Mouse (Mus musculus) liver, embryonic 12.5 days (tissue): ENCODE measurements around the gene Pzp. TPM values are rescaled to one million over a fixed set of nuclear protein-coding genes. Genes with fewer than 3 reads are reported as not detected.

Experiments
- ATAC-seq: fragments of 200-750 bp; cut with Nextera tagmentation; 2 replicates; pipeline ENCODE4 v1.8.0; 2017; ENCODE audit warnings: moderate number of reproducible peaks, mild to moderate bottlenecking, moderate library complexity
- H3K27ac ChIP-seq: fragments of 300-500 bp; sonication (generic); 2 replicates; pipeline ENCODE4 v1.5.1; 2016; ENCODE audit warnings: mild to moderate bottlenecking
- H3K27me3 ChIP-seq: fragments of 300-500 bp; sonication (generic); replicated peaks from 2 replicates; pipeline ENCODE4 v1.6.1; 2016; ENCODE audit warnings: mild to moderate bottlenecking, moderate library complexity
- H3K36me3 ChIP-seq: fragments of 300-500 bp; sonication (generic); 2 replicates; pipeline ENCODE4 v1.6.1; 2016; ENCODE audit warnings: mild to moderate bottlenecking, moderate library complexity
- H3K4me1 ChIP-seq: fragments of 300-500 bp; sonication (generic); 2 replicates; pipeline ENCODE4 v1.6.1; 2016
- H3K4me2 ChIP-seq: fragments of 300-500 bp; sonication (generic); 2 replicates; pipeline ENCODE4 v1.6.1; 2016; ENCODE audit warnings: mild to moderate bottlenecking, moderate library complexity
- H3K4me3 ChIP-seq: fragments of 300-500 bp; sonication (generic); 2 replicates; pipeline ENCODE4 v1.5.1; 2016; ENCODE audit warnings: mild to moderate bottlenecking, moderate library complexity
- H3K9ac ChIP-seq: fragments of 300-500 bp; sonication (generic); 2 replicates; pipeline ENCODE4 v1.6.1; 2016; ENCODE audit warnings: mild to moderate bottlenecking, moderate library complexity
- H3K9me3 ChIP-seq: fragments of 300-500 bp; sonication (generic); replicated peaks from 2 replicates; pipeline ENCODE4 v1.6.1; 2016; ENCODE audit warnings: mild to moderate bottlenecking, moderate library complexity
- WGBS: fragments of 180-500 bp; shearing (Covaris S2); methylation state at CpG from one replicate; pipeline ENCODE4 v1.1.7; 2016; ENCODE audit not compliant: insufficient replicate concordance; 5-methylcytosine and 5-hydroxymethylcytosine counted together
- polyA plus RNA-seq: library from polyadenylated mRNA; unstranded; fragments of >200 nt; fragmentation: Nextera tagmentation; extraction: Ambion mirVana; gene quantifications from 2 replicates; pipeline ENCODE4 v1.2.1, GENCODE M21; 2016

Pzp gene
- polyA plus RNA-seq, 1 experiment from 2014 or later: 38.6 TPM

GRCm38 (mm10) chr6:128474112-128474511 lies 52.4 kb downstream of the Pzp start:
- Histone ChIP-seq H3K36me3 (no peaks in the 10 kb centered on the region), H3K27me3 (no peaks in the 10 kb centered on the region), H3K27ac (no peak overlapping the region), H3K4me1 (peaks cover 4% of the 10 kb centered on the region; the same call in 1 of the 2 replicates), H3K9ac (no peak overlapping the region), H3K4me2 (no peak overlapping the region), H3K4me3 (no peak overlapping the region), H3K9me3 (no peaks in the 10 kb centered on the region)
- no peak for ATAC-seq
- WGBS: 66% methylated on average over 6 of the region's 6 CpGs

DNA sequence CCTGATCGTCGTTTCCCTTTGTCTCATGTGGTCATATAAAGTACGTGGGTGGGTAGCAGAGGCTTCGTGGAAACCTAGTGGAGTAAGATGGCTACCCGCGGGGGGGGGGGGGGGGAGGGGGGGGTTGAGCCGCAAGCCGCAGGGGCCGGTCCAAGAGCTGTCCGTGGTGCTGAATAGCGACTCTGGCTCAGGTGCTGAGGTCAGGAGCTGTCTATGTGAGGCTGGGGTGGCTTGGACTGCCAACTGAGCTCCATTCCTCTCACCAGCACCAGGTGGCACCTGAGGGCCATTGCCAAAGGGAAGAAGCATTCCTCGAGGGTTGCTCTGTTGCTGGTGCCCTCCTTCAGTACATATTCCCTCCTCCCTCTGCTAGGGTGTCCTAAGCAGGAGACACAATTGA lies 57.1 kb downstream of the Pzp start:
- WGBS: 8% methylated on average over 9 of the region's 12 CpGs
- no peak for ATAC-seq

DNA sequence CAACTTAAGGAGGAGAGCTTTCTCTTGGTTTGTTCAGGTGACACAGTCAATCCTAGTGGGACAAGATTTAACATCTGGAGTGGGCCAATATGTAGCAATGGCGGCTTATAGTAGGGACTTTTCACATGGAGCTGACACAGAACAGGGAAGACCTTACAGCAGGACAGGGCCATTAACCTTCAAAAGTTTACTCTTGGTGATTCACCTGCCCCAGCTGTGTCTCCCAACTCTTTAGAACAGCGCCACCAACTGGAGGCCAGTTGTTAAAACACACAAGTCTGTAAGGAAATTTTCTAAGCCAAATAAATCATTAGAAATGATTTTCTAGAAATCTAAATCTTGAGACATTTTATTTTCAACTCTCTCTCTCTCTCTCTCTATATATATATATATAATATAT lies 59.2 kb downstream of the Pzp start:
- Histone ChIP-seq H3K27me3 (no peaks in the 10 kb centered on the region), H3K27ac (no peak overlapping the region), H3K4me3 (no peak overlapping the region), H3K4me2 (no peak overlapping the region), H3K4me1 (peaks cover 31% of the 10 kb centered on the region), H3K36me3 (no peaks in the 10 kb centered on the region), H3K9ac (no peak overlapping the region), H3K9me3 (no peaks in the 10 kb centered on the region)
- ATAC-seq: no peak
- WGBS: 37% methylated on average over 2 of the region's 2 CpGs

More for the DNA sequence above, 57.1 kb downstream of the Pzp start:
- H3K9me3 ChIP-seq: no peaks in the 10 kb centered on the region
- no peak overlapping the region; the same call in 1 of the 2 replicates for H3K9ac ChIP-seq
- H3K36me3 ChIP-seq: no peaks in the 10 kb centered on the region
- peaks cover 31% of the 10 kb centered on the region for H3K4me1 ChIP-seq
- no peak overlapping the region for H3K4me3 ChIP-seq
- H3K27me3 ChIP-seq: no peaks in the 10 kb centered on the region
- H3K27ac ChIP-seq: no peak overlapping the region
- peak overlapping the region; percentile 33 for H3K4me2 ChIP-seq

GRCm38 (mm10) chr6:128466563-128466962 lies 60.0 kb downstream of the Pzp start:
- Histone ChIP-seq H3K9ac (no peak overlapping the region), H3K36me3 (no peaks in the 10 kb centered on the region), H3K4me2 (peak overlapping the region; percentile 24), H3K27ac (no peak overlapping the region), H3K9me3 (no peaks in the 10 kb centered on the region), H3K4me1 (peaks cover 31% of the 10 kb centered on the region), H3K27me3 (no peaks in the 10 kb centered on the region), H3K4me3 (no peak overlapping the region)
- ATAC-seq: peak; percentile 81
- 29% methylated on average over 3 of the region's 3 CpGs for WGBS

GRCm38 (mm10) chr6:128466043-128466442 lies 60.5 kb downstream of the Pzp start:
- Histone ChIP-seq H3K36me3 (no peaks in the 10 kb centered on the region), H3K4me2 (peak overlapping the region; percentile 24), H3K4me3 (no peak overlapping the region), H3K27ac (no peak overlapping the region), H3K9me3 (no peaks in the 10 kb centered on the region), H3K27me3 (no peaks in the 10 kb centered on the region), H3K4me1 (peaks cover 31% of the 10 kb centered on the region), H3K9ac (no peak overlapping the region)
- 61% methylated on average over 7 of the region's 7 CpGs for WGBS
- peak; percentile 31; the same call in 1 of the 2 replicates for ATAC-seq

DNA sequence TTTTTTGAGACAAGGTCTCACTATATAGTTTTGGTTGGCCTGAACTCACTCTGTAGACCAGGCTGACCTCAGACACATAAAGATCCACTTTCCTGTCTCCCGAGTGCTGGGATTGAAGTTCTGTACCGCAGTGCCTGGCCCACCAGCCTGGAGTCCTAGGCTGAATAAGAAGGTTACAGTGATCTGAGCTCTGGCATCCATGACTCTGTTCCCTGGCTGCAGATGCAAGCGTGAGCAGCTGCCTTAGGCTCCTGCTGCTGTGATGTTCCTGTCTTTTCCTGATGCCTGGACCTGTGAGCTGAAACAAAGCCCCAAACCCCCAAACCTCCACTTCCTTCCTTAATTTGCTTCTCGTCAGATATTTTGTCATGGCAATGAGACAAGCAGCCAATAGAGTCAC lies 61.5 kb downstream of the Pzp start:
- Histone ChIP-seq H3K9ac (no peak overlapping the region), H3K27ac (no peak overlapping the region), H3K4me3 (no peak overlapping the region), H3K4me1 (peaks cover 31% of the 10 kb centered on the region), H3K27me3 (no peaks in the 10 kb centered on the region), H3K36me3 (no peaks in the 10 kb centered on the region), H3K9me3 (no peaks in the 10 kb centered on the region), H3K4me2 (no peak overlapping the region)
- no peak for ATAC-seq
- 61% methylated on average over 4 of the region's 4 CpGs for WGBS

DNA sequence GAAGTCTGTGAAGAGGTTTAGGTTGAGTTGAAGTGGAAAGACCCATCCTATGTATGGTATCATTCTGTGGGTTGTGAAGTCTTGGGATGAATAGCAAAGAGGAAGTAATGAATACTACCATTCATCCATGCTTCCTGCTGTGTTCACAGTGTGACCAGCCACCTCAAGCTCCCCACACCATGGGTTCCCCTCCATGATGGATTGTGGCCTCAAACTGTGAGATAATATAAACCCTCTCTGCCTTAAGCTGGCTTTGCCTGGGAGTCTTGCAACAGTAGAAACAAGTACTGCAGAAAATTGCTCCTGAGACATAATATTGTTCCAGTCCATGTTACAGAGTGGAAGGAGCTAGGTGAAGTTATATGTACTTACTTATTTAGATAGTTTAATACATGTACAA lies 64.9 kb downstream of the Pzp start:
- no peak for ATAC-seq
- H3K36me3 ChIP-seq: no peaks in the 10 kb centered on the region

GRCm38 (mm10) chr6:128460729-128461503 lies 65.6 kb downstream of the Pzp start:
- Histone ChIP-seq H3K4me2 (no peak overlapping the region), H3K4me3 (no peak overlapping the region), H3K4me1 (peaks cover 7% of the 10 kb centered on the region), H3K27ac (no peak overlapping the region), H3K9ac (no peak overlapping the region), H3K9me3 (no peaks in the 10 kb centered on the region), H3K36me3 (no peaks in the 10 kb centered on the region), H3K27me3 (no peaks in the 10 kb centered on the region)
- no peak for ATAC-seq
- WGBS: 69% methylated on average over 14 of the region's 14 CpGs

More for the DNA sequence above, 64.9 kb downstream of the Pzp start:
- Histone ChIP-seq H3K4me3 (no peak overlapping the region), H3K9ac (no peak overlapping the region), H3K27ac (no peak overlapping the region), H3K9me3 (no peaks in the 10 kb centered on the region), H3K4me1 (peaks cover 14% of the 10 kb centered on the region), H3K27me3 (no peaks in the 10 kb centered on the region), H3K4me2 (no peak overlapping the region)

DNA sequence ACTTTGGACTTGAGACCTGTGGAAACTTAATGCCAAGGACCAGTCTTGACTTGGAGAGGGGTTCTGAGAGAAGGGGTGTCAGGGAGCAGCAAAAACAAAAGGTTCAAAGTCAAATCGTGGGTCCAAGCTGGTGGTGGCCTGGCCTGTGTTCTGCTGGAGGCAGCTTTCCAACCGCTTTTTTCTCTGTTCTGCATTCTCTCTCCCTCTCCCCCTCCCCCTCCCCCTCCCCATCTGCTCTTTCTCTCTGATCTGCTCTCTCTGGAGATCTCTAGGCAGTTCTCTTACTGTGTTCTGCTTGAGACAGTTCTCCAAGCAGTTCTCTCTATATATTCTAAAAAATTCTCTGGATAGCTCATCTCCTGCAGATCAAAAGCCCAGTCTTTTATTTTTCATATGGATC lies 66.2 kb downstream of the Pzp start:
- Histone ChIP-seq H3K4me1 (0 out of 2 replicates have a peak, but pooled peaks cover 3% of the 10 kb centered on the region), H3K4me3 (no peak overlapping the region), H3K27ac (no peak overlapping the region), H3K4me2 (no peak overlapping the region), H3K9ac (no peak overlapping the region), H3K27me3 (no peaks in the 10 kb centered on the region), H3K36me3 (no peaks in the 10 kb centered on the region), H3K9me3 (no peaks in the 10 kb centered on the region)
- WGBS: 14% methylated on average over 2 of the region's 2 CpGs
- ATAC-seq: no peak

DNA sequence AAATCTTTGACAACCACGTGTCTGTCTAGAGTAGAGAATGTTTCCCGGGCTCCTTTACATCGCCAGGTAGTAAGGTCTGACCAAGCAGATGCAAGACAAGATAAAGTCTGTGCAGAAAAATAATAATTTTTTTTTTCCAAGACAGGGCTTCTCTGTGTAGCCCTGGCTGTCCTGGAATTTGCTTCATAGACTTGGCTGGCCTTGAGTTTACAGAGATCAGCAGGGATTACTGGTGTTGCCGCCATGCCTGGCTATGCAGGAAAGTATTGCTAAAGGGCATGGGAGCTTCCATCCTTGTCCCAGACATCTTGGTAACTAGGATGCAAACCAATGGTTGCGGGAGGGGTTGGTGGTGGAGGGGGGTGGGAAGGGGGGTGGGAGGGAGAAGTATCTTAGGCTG lies 69.3 kb downstream of the Pzp start:
- Histone ChIP-seq H3K27ac (no peak overlapping the region), H3K4me2 (no peak overlapping the region), H3K4me1 (no peaks in the 10 kb centered on the region), H3K36me3 (no peaks in the 10 kb centered on the region), H3K9me3 (no peaks in the 10 kb centered on the region), H3K9ac (no peak overlapping the region), H3K27me3 (no peaks in the 10 kb centered on the region), H3K4me3 (no peak overlapping the region)
- WGBS: 70% methylated on average over 5 of the region's 5 CpGs
- no peak for ATAC-seq

GRCm38 (mm10) chr6:128455835-128456605 lies 70.5 kb downstream of the Pzp start:
- Histone ChIP-seq H3K4me2 (no peak overlapping the region), H3K4me3 (no peak overlapping the region), H3K4me1 (no peaks in the 10 kb centered on the region), H3K9me3 (no peaks in the 10 kb centered on the region), H3K36me3 (no peaks in the 10 kb centered on the region), H3K9ac (no peak overlapping the region), H3K27ac (no peak overlapping the region), H3K27me3 (no peaks in the 10 kb centered on the region)
- ATAC-seq: no peak
- 62% methylated on average over 12 of the region's 12 CpGs for WGBS

- H3K9me3 ChIP-seq: no peaks in the 10 kb centered on the region
- no peaks in the 10 kb centered on the region for H3K36me3 ChIP-seq
- 82% methylated on average over 5 of the region's 5 CpGs for WGBS
- no peak overlapping the region for H3K27ac ChIP-seq
- no peak overlapping the region for H3K4me2 ChIP-seq
- H3K4me3 ChIP-seq: no peak overlapping the region
- no peak for ATAC-seq
- no peak overlapping the region for H3K9ac ChIP-seq
- peaks cover 5% of the 10 kb centered on the region; the same call in 1 of the 2 replicates for H3K27me3 ChIP-seq
- H3K4me1 ChIP-seq: peaks cover 16% of the 10 kb centered on the region
Observed at GRCm38 (mm10) chr6:128447063-128447462, 79.5 kb downstream of the Pzp start.
